Mouse (Mus musculus): ENCODE measurements around the gene Cfi. TPM values are rescaled to one million over a fixed set of nuclear protein-coding genes. Genes with fewer than 3 reads are reported as not detected.

Cfi gene
- 0.02 TPM in 1 of 2 replicates, not detected in the other for polyA plus RNA-seq (2012)

GRCm38 (mm10) chr3:129835388-129835934 lies at the start of gene Cfi:
Gene Cfi, plus strand, starts transcription at chr3:129835884.
- Histone ChIP-seq H3K36me3 (ENCODE audit: control insufficient read depth) (no peaks in the 10 kb centered on the region), H3K27me3 (ENCODE audit: control insufficient read depth) (peaks cover 5% of the 10 kb centered on the region; the same call in 1 of the 2 replicates), H3K4me3 (replicated peaks) (no peak within 1 kb of the TSS), H3K9me3 (ENCODE audit: control insufficient read depth, low read length) (no peaks in the 10 kb centered on the region), H3K4me1 (ENCODE audit: control insufficient read depth) (peaks cover 12% of the 10 kb centered on the region)
- no peak for TF ChIP-seq TAL1 (IDR thresholded peaks at IDR 0.05; ENCODE audit: low read length)
- no peak for TF ChIP-seq GATA1 (IDR thresholded peaks at IDR 0.05; ENCODE audit: low read length)

- TF ChIP-seq GATA1 (IDR thresholded peaks at IDR 0.05; ENCODE audit: low read length) (no peak), TAL1 (IDR thresholded peaks at IDR 0.05; ENCODE audit: low read length) (no peak)
- Histone ChIP-seq H3K4me3 (replicated peaks) (no peak overlapping the region), H3K27me3 (ENCODE audit: control insufficient read depth) (no peaks in the 10 kb centered on the region), H3K9me3 (ENCODE audit: control insufficient read depth, low read length) (no peaks in the 10 kb centered on the region), H3K36me3 (ENCODE audit: control insufficient read depth) (no peaks in the 10 kb centered on the region), H3K4me1 (ENCODE audit: control insufficient read depth) (no peaks in the 10 kb centered on the region)
Observed at GRCm38 (mm10) chr3:129793801-129794200, 41.9 kb upstream of the Cfi start.

GRCm38 (mm10) chr3:129797341-129797740 lies 38.3 kb upstream of the Cfi start:
- TF ChIP-seq GATA1 (IDR thresholded peaks at IDR 0.05; ENCODE audit: low read length), result no peak
- TF ChIP-seq TAL1 (IDR thresholded peaks at IDR 0.05; ENCODE audit: low read length), result no peak
- no peak overlapping the region for H3K4me3 ChIP-seq (replicated peaks)
- no peaks in the 10 kb centered on the region for H3K9me3 ChIP-seq (ENCODE audit: control insufficient read depth, low read length)
- H3K4me1 ChIP-seq (ENCODE audit: control insufficient read depth), result no peaks in the 10 kb centered on the region
- H3K27me3 ChIP-seq (ENCODE audit: control insufficient read depth), result no peaks in the 10 kb centered on the region
- no peaks in the 10 kb centered on the region for H3K36me3 ChIP-seq (ENCODE audit: control insufficient read depth)

GRCm38 (mm10) chr3:129798551-129798950 lies 37.1 kb upstream of the Cfi start:
- TF ChIP-seq TAL1 (IDR thresholded peaks at IDR 0.05; ENCODE audit: low read length) (no peak), GATA1 (IDR thresholded peaks at IDR 0.05; ENCODE audit: low read length) (no peak)
- H3K9me3 ChIP-seq (ENCODE audit: control insufficient read depth, low read length), result no peaks in the 10 kb centered on the region
- H3K27me3 ChIP-seq (ENCODE audit: control insufficient read depth), result no peaks in the 10 kb centered on the region
- no peak overlapping the region for H3K4me3 ChIP-seq (replicated peaks)
- H3K4me1 ChIP-seq (ENCODE audit: control insufficient read depth), result no peaks in the 10 kb centered on the region
- no peaks in the 10 kb centered on the region for H3K36me3 ChIP-seq (ENCODE audit: control insufficient read depth)

- TF ChIP-seq GATA1 (IDR thresholded peaks at IDR 0.05; ENCODE audit: low read length) (no peak), TAL1 (IDR thresholded peaks at IDR 0.05; ENCODE audit: low read length) (no peak)
- H3K4me3 ChIP-seq (replicated peaks), result no peak overlapping the region
- H3K9me3 ChIP-seq (ENCODE audit: control insufficient read depth, low read length), result no peaks in the 10 kb centered on the region
- H3K27me3 ChIP-seq (ENCODE audit: control insufficient read depth), result no peaks in the 10 kb centered on the region
- no peaks in the 10 kb centered on the region for H3K36me3 ChIP-seq (ENCODE audit: control insufficient read depth)
- no peaks in the 10 kb centered on the region for H3K4me1 ChIP-seq (ENCODE audit: control insufficient read depth)
Observed at GRCm38 (mm10) chr3:129799011-129799410, 36.7 kb upstream of the Cfi start.

- Histone ChIP-seq H3K27me3 (ENCODE audit: control insufficient read depth) (no peaks in the 10 kb centered on the region), H3K9me3 (ENCODE audit: control insufficient read depth, low read length) (no peaks in the 10 kb centered on the region), H3K36me3 (ENCODE audit: control insufficient read depth) (no peaks in the 10 kb centered on the region), H3K4me1 (ENCODE audit: control insufficient read depth) (no peaks in the 10 kb centered on the region), H3K4me3 (replicated peaks) (no peak within 1 kb of the TSS)
- TF ChIP-seq GATA1 (IDR thresholded peaks at IDR 0.05; ENCODE audit: low read length) (no peak), TAL1 (IDR thresholded peaks at IDR 0.05; ENCODE audit: low read length) (no peak)
Observed at GRCm38 (mm10) chr3:129803765-129804164, 31.9 kb upstream of the Cfi start, which contains the start of gene Lrit3. Gene Lrit3, minus strand, starts transcription at chr3:129804030.

GRCm38 (mm10) chr3:129820847-129821246 lies 14.8 kb upstream of the Cfi start:
- Histone ChIP-seq H3K9me3 (ENCODE audit: control insufficient read depth, low read length) (no peaks in the 10 kb centered on the region), H3K27me3 (ENCODE audit: control insufficient read depth) (no peaks in the 10 kb centered on the region), H3K4me1 (ENCODE audit: control insufficient read depth) (no peaks in the 10 kb centered on the region), H3K4me3 (replicated peaks) (no peak overlapping the region), H3K36me3 (ENCODE audit: control insufficient read depth) (peaks cover 37% of the 10 kb centered on the region)
- no peak for TF ChIP-seq GATA1 (IDR thresholded peaks at IDR 0.05; ENCODE audit: low read length)
- no peak for TF ChIP-seq TAL1 (IDR thresholded peaks at IDR 0.05; ENCODE audit: low read length)

GRCm38 (mm10) chr3:129821736-129822135 lies 13.9 kb upstream of the Cfi start:
- Histone ChIP-seq H3K9me3 (ENCODE audit: control insufficient read depth, low read length) (no peaks in the 10 kb centered on the region), H3K27me3 (ENCODE audit: control insufficient read depth) (no peaks in the 10 kb centered on the region), H3K36me3 (ENCODE audit: control insufficient read depth) (peaks cover 45% of the 10 kb centered on the region), H3K4me3 (replicated peaks) (no peak overlapping the region), H3K4me1 (ENCODE audit: control insufficient read depth) (no peaks in the 10 kb centered on the region)
- TF ChIP-seq GATA1 (IDR thresholded peaks at IDR 0.05; ENCODE audit: low read length), result no peak
- TF ChIP-seq TAL1 (IDR thresholded peaks at IDR 0.05; ENCODE audit: low read length), result no peak

GRCm38 (mm10) chr3:129822206-129822775 lies 13.4 kb upstream of the Cfi start, which contains the start of gene Rrh:
Gene Rrh, minus strand, starts transcription at chr3:129822587.
- Histone ChIP-seq H3K4me3 (replicated peaks) (no peak within 1 kb of the TSS), H3K4me1 (ENCODE audit: control insufficient read depth) (no peaks in the 10 kb centered on the region), H3K27me3 (ENCODE audit: control insufficient read depth) (no peaks in the 10 kb centered on the region), H3K36me3 (ENCODE audit: control insufficient read depth) (peaks cover 47% of the 10 kb centered on the region), H3K9me3 (ENCODE audit: control insufficient read depth, low read length) (no peaks in the 10 kb centered on the region)
- TF ChIP-seq GATA1 (IDR thresholded peaks at IDR 0.05; ENCODE audit: low read length) (no peak), TAL1 (IDR thresholded peaks at IDR 0.05; ENCODE audit: low read length) (no peak)
